Mouse (Mus musculus) yolk sac, embryonic 10.5 days (tissue): ENCODE measurements at regions not wholly inside any gene's neighbourhood (a gene's known extent, or its start where the extent isn't known, plus 50 kb on each side); places are given as distances from the start of the nearest gene placed in this dataset.

Experiments
- DNase-seq: peaks from one replicate; pipeline ENCODE4 v3.0.0-alpha.2; 2017; ENCODE audit warnings: low spot score

- no peak for DNase-seq
Measured at GRCm38 (mm10) chr11:31721908-31722307, 50.2 kb upstream of the Bod1 start.

- no peak for DNase-seq
Measured at GRCm38 (mm10) chr11:31724506-31724905, 52.8 kb upstream of the Bod1 start.

- DNase-seq = no peak
Measured at GRCm38 (mm10) chr11:31725936-31726647, 54.4 kb upstream of the Bod1 start.

GRCm38 (mm10) chr11:31727289-31727688, 55.6 kb upstream of the Bod1 start:
- no peak for DNase-seq

- DNase-seq = no peak
Measured at GRCm38 (mm10) chr11:31729728-31730127, 58.0 kb upstream of the Bod1 start.

- DNase-seq = no peak
Measured at GRCm38 (mm10) chr11:31730181-31730580, 58.5 kb upstream of the Bod1 start.

- no peak for DNase-seq
Measured at GRCm38 (mm10) chr11:31730680-31731079, 59.0 kb upstream of the Bod1 start.

- DNase-seq = no peak
Measured at GRCm38 (mm10) chr11:31731459-31731858, 59.8 kb upstream of the Bod1 start.

GRCm38 (mm10) chr11:31732342-31732741, 60.7 kb upstream of the Bod1 start:
- no peak for DNase-seq

- no peak for DNase-seq
Measured at GRCm38 (mm10) chr11:31732958-31733357, 61.3 kb upstream of the Bod1 start.

GRCm38 (mm10) chr11:31734091-31734490, 62.4 kb upstream of the Bod1 start:
- no peak for DNase-seq

- no peak for DNase-seq
Measured at GRCm38 (mm10) chr11:31735257-31735656, 63.6 kb upstream of the Bod1 start.

GRCm38 (mm10) chr11:31736086-31736485, 64.4 kb upstream of the Bod1 start:
- no peak for DNase-seq

GRCm38 (mm10) chr11:31736556-31737089, 64.9 kb upstream of the Bod1 start:
- DNase-seq = no peak

- DNase-seq = no peak
Measured at GRCm38 (mm10) chr11:31738148-31739021, 66.7 kb upstream of the Bod1 start.

- no peak for DNase-seq
Measured at GRCm38 (mm10) chr11:31740409-31740808, 68.7 kb upstream of the Bod1 start.

GRCm38 (mm10) chr11:31742160-31742559, 70.5 kb upstream of the Bod1 start:
- no peak for DNase-seq

GRCm38 (mm10) chr11:31744076-31744785, 72.5 kb upstream of the Bod1 start:
- DNase-seq = no peak

- DNase-seq = no peak
Measured at GRCm38 (mm10) chr11:31745028-31745865, 73.6 kb upstream of the Bod1 start.

GRCm38 (mm10) chr11:31745866-31746248, 74.2 kb upstream of the Bod1 start:
- no peak for DNase-seq

- no peak for DNase-seq
Measured at GRCm38 (mm10) chr11:31746488-31746887, 74.8 kb upstream of the Bod1 start.
